Mouse (Mus musculus) E14TG2a.4 (cell line): ENCODE results near the gene Ceacam19.

Experiments
- H3K27me3 ChIP-seq: 2 replicates; pipeline ENCODE4 v1.6.1; 2014; ENCODE audit warnings: low read length, control low read depth; ENCODE audit not compliant: insufficient read depth
- H3K36me3 ChIP-seq: 2 replicates; pipeline ENCODE4 v1.6.1; 2014; ENCODE audit warnings: low read length, control low read depth; ENCODE audit not compliant: insufficient read depth
- H3K4me1 ChIP-seq: replicated peaks from 2 replicates; pipeline ENCODE4 v1.6.1; 2014; ENCODE audit warnings: low read depth, low read length, control low read depth
- H3K4me3 ChIP-seq: replicated peaks from 2 replicates; pipeline ENCODE4 v1.5.1; 2014; ENCODE audit warnings: mild to moderate bottlenecking, low read length
- H3K9me3 ChIP-seq: 2 replicates; pipeline ENCODE4 v1.6.1; 2014; ENCODE audit warnings: low read length, control low read depth
- CTCF ChIP-seq: conservative IDR thresholded peaks from 2 replicates; pipeline ENCODE4 v1.5.1; 2014; ENCODE audit warnings: low read length
- NANOG ChIP-seq: IDR thresholded peaks from 2 replicates; pipeline ENCODE4 v1.6.1; 2014; ENCODE audit warnings: borderline replicate concordance, low read length, mixed read lengths
- POU5F1 ChIP-seq: IDR thresholded peaks from 2 replicates; pipeline ENCODE4 v1.6.1; 2014; ENCODE audit warnings: low read length, borderline replicate concordance

The Ceacam19 gene

GRCm38 (mm10) chr7:19871943-19872601 lies 15.7 kb downstream of the Ceacam19 start:
- Histone ChIP-seq H3K36me3 (no peaks in the 10 kb centered on the region), H3K9me3 (no peaks in the 10 kb centered on the region), H3K27me3 (no peaks in the 10 kb centered on the region), H3K4me3 (no peak overlapping the region), H3K4me1 (peaks cover 41% of the 10 kb centered on the region)
- TF ChIP-seq CTCF (no peak), POU5F1 (no peak), NANOG (no peak)

GRCm38 (mm10) chr7:19871137-19871621 lies 16.6 kb downstream of the Ceacam19 start:
- Histone ChIP-seq H3K4me3 (0 out of 2 replicates have a peak overlapping the region, but pooled peaks have one; percentile 32), H3K4me1 (peaks cover 43% of the 10 kb centered on the region), H3K36me3 (no peaks in the 10 kb centered on the region), H3K27me3 (no peaks in the 10 kb centered on the region), H3K9me3 (no peaks in the 10 kb centered on the region)
- TF ChIP-seq POU5F1 (no peak), CTCF (no peak), NANOG (no peak)

DNA sequence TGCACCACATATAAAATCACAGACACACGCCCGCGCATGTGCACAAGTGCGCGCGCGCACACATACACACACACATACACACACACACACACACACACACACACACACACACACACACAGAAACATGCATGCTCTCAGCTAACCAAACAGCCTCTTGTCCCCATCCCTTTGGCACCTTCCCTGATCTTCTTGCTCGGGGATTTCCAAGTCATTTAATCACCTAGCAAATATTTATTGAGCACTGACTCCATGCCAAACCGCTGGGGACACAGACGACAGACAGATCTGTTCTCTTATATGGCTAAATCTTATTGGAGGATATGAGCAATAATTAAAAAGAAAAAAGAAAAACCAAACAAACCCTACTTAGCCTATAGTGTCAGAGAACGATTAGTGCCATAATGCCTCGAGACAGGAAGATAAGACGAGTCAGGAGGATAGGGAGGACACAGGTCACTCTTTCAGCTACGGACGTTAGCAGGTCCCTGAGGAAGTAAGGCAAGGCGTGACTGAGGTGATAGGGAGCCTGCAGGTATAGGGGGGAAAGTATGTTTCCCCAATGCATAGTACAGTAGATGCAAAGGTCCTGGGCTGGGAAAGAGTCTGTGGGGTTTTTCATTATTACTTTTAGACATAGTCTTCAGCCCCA lies 19.9 kb downstream of the Ceacam19 start:
- peaks cover 57% of the 10 kb centered on the region for H3K4me1 ChIP-seq
- TF ChIP-seq CTCF = no peak
- TF ChIP-seq POU5F1 = no peak
- TF ChIP-seq NANOG = no peak
- no peaks in the 10 kb centered on the region for H3K27me3 ChIP-seq
- no peaks in the 10 kb centered on the region for H3K9me3 ChIP-seq
- no peak overlapping the region for H3K4me3 ChIP-seq
- H3K36me3 ChIP-seq = no peaks in the 10 kb centered on the region

GRCm38 (mm10) chr7:19866490-19866889 lies 21.3 kb downstream of the Ceacam19 start:
- Histone ChIP-seq H3K4me3 (no peak overlapping the region), H3K36me3 (no peaks in the 10 kb centered on the region), H3K27me3 (no peaks in the 10 kb centered on the region), H3K4me1 (peaks cover 49% of the 10 kb centered on the region), H3K9me3 (no peaks in the 10 kb centered on the region)
- TF ChIP-seq POU5F1 (no peak), NANOG (no peak), CTCF (no peak)

GRCm38 (mm10) chr7:19865246-19866036 lies 22.3 kb downstream of the Ceacam19 start:
- no peaks in the 10 kb centered on the region for H3K36me3 ChIP-seq
- H3K4me1 ChIP-seq = peaks cover 45% of the 10 kb centered on the region
- TF ChIP-seq CTCF (no peak), NANOG (no peak)
- no peaks in the 10 kb centered on the region for H3K9me3 ChIP-seq
- H3K27me3 ChIP-seq = no peaks in the 10 kb centered on the region
- H3K4me3 ChIP-seq = no peak overlapping the region

- TF ChIP-seq CTCF (no peak), NANOG (no peak), POU5F1 (no peak)
- Histone ChIP-seq H3K4me3 (no peak overlapping the region), H3K9me3 (no peaks in the 10 kb centered on the region), H3K27me3 (no peaks in the 10 kb centered on the region), H3K36me3 (no peaks in the 10 kb centered on the region), H3K4me1 (peaks cover 48% of the 10 kb centered on the region)
Observed at GRCm38 (mm10) chr7:19864241-19864640, 23.5 kb downstream of the Ceacam19 start.

DNA sequence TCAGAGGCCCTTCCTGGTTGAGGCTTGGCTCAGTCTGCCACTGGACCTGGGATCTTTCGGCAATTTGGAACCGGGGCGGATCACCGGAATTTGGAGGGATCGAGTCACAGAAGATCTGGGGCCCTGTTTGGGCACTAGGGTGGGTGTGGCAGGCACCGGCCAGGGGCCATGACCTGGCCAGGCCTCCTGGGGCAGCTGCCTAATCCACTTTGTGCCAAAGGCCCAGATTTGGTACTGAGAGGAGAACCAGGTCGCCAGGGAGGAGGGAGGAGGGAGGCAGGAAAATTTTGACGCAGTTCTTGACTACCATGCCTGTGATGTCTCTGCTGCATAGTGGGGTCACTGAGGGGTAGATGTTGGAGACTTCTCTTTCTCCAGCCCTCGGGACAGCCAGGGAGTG lies 26.6 kb downstream of the Ceacam19 start, which contains the start of gene Ceacam16:
TSS of gene Ceacam16 (minus strand) at position 101 of the 400 bp plus-strand sequence.
- Histone ChIP-seq H3K4me3 (no peak within 1 kb of the TSS), H3K4me1 (peaks cover 53% of the 10 kb centered on the region)
- TF ChIP-seq NANOG = no peak
- TF ChIP-seq CTCF = no peak
- no peak for TF ChIP-seq POU5F1

GRCm38 (mm10) chr7:19859740-19860139 lies 28.0 kb downstream of the Ceacam19 start:
- Histone ChIP-seq H3K4me3 (no peak overlapping the region), H3K9me3 (0 out of 2 replicates have a peak, but pooled peaks cover 2% of the 10 kb centered on the region), H3K4me1 (peaks cover 38% of the 10 kb centered on the region), H3K27me3 (peaks cover 5% of the 10 kb centered on the region; the same call in 1 of the 2 replicates), H3K36me3 (no peaks in the 10 kb centered on the region)
- TF ChIP-seq POU5F1 (no peak), CTCF (no peak), NANOG (no peak)

More for the DNA sequence above, 26.6 kb downstream of the Ceacam19 start, which contains the start of gene Ceacam16:
- Histone ChIP-seq H3K36me3 (no peaks in the 10 kb centered on the region), H3K27me3 (peaks cover 3% of the 10 kb centered on the region; the same call in 1 of the 2 replicates), H3K9me3 (no peaks in the 10 kb centered on the region)
